Mouse (Mus musculus) liver, embryonic 14.5 days (tissue): ENCODE data around the gene Pgbd5. TPM values are rescaled to one million over a fixed set of nuclear protein-coding genes. Genes with fewer than 3 reads are reported as not detected.

Experiments
- ATAC-seq: fragments of 200-750 bp; cut with Nextera tagmentation; 2 replicates; pipeline ENCODE4 v1.8.0; 2017; ENCODE audit warnings: moderate number of reproducible peaks, mild to moderate bottlenecking, moderate library complexity; ENCODE audit not compliant: insufficient read depth
- DNase-seq, 3 experiments: peaks; one replicate each; pipeline ENCODE4 v3.0.0-alpha.2; 2012 to 2013; ENCODE audit warnings: low read depth in 3 of 3, low spot score in 3 of 3
- H3K27ac ChIP-seq: fragments of 300-500 bp; sonication (generic); 2 replicates; pipeline ENCODE4 v1.5.1; 2014; ENCODE audit warnings: moderate library complexity, mild to moderate bottlenecking, control low read depth, inconsistent platforms
- H3K27me3 ChIP-seq: fragments of 300-500 bp; sonication (generic); 2 replicates; pipeline ENCODE4 v1.6.1; 2014; ENCODE audit warnings: mild to moderate bottlenecking, low read length, moderate library complexity; ENCODE audit not compliant: control insufficient read depth, insufficient read depth
- H3K36me3 ChIP-seq: fragments of 300-500 bp; sonication (generic); replicated peaks from 2 replicates; pipeline ENCODE4 v1.6.1; 2014; ENCODE audit warnings: low read depth; ENCODE audit not compliant: control insufficient read depth, insufficient read depth
- H3K4me1 ChIP-seq, 2 experiments: fragments of 200-500 bp in 1 of 2; fragments of 300-500 bp in 1 of 2; sonication (generic) in 1 of 2; replicated peaks; 2 replicates each; pipeline ENCODE4 v1.6.1; 2012 to 2014; ENCODE audit warnings: antibody characterized with exemption in 1 of 2, inconsistent platforms in 1 of 2, low read length in 1 of 2; ENCODE audit not compliant: control insufficient read depth in 2 of 2, insufficient read depth in 2 of 2
- H3K4me2 ChIP-seq: fragments of 300-500 bp; sonication (generic); 2 replicates; pipeline ENCODE4 v1.6.1; 2014; ENCODE audit warnings: low read depth, mild to moderate bottlenecking, control low read depth, moderate library complexity
- H3K4me3 ChIP-seq, 2 experiments: fragments of 200-500 bp in 1 of 2; fragments of 300-500 bp in 1 of 2; sonication (generic) in 1 of 2; 2 replicates each; pipeline ENCODE4 v1.5.1; 2012 to 2014; ENCODE audit warnings: low read depth in 2 of 2, low read length in 2 of 2, mild to moderate bottlenecking in 2 of 2, control low read depth in 1 of 2, inconsistent platforms in 1 of 2, moderate library complexity in 1 of 2; ENCODE audit not compliant: insufficient read depth in 1 of 2
- H3K9ac ChIP-seq: fragments of 300-500 bp; sonication (generic); replicated peaks from 2 replicates; pipeline ENCODE4 v1.6.1; 2014; ENCODE audit warnings: mild to moderate bottlenecking, control low read depth, moderate library complexity
- H3K9me3 ChIP-seq: fragments of 300-500 bp; sonication (generic); 2 replicates; pipeline ENCODE4 v1.6.1; 2016; ENCODE audit warnings: low read length, mixed read lengths; ENCODE audit not compliant: control insufficient read depth
- CTCF ChIP-seq: IDR thresholded peaks from 2 replicates; pipeline ENCODE4 v1.5.1; 2016; ENCODE audit warnings: antibody characterized with exemption, low read depth, control low read depth
- EP300 ChIP-seq: IDR thresholded peaks from 2 replicates; pipeline ENCODE4 v1.6.1; 2016; ENCODE audit warnings: antibody characterized with exemption, low read depth
- WGBS: fragments of 180-500 bp; shearing (Covaris S2); extraction: QIAGEN DNeasy Blood & Tissue Kit; methylation state at CpG from one replicate; pipeline ENCODE4 v1.1.7; 2014; ENCODE audit not compliant: insufficient replicate concordance; 5-methylcytosine and 5-hydroxymethylcytosine counted together
- polyA plus RNA-seq, 2 experiments: library from polyadenylated mRNA; depleted of rRNA in 1 of 2; stranded (reverse) in 1 of 2; unstranded in 1 of 2; fragments of >200 nt; fragmentation: Nextera tagmentation in 1 of 2; extraction: Ambion mirVana in 1 of 2; gene quantifications; 2 replicates each; pipeline versions ENCODE4 v1.2.1 to v1.2.3; 2012 to 2014

Pgbd5 gene
- 0.14 and 0.18 TPM in 2 replicates for polyA plus RNA-seq (2012; rRNA removed)
- 0.08 and 0.15 TPM in 2 replicates for polyA plus RNA-seq (2014; fragmentation: Nextera tagmentation; extraction: Ambion mirVana)

DNA sequence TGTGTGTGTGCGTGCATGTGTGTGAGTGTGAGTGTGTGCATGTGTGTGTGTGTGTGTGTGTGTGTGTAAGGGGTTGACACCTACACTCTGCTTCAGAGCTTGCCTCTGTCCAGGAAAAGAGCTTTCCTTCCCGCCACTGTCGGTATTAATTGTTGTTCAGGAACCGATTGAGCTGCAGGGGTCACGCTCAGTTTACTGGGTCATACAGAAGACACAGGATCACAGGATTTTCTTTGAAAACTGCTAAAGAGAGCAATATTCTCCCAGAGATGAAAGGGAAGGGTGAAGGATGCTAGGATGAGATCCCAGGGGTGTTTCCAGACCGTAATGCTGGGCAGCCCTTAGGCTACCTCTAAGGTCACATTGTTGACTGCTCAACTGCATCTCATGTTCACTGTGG is at the start of gene Pgbd5:
TSS of gene Pgbd5 (minus strand) at position 101 of the 400 bp plus-strand sequence.
- no peak within 1 kb of the TSS for H3K27ac ChIP-seq
- TF ChIP-seq EP300: no peak
- TF ChIP-seq CTCF: no peak
- WGBS: 70% methylated on average over 6 of the region's 6 CpGs

GRCm38 (mm10) chr8:124483356-124484115 is 44.1 kb upstream of the Pgbd5 start:
- WGBS: 56% methylated on average over 7 of the region's 7 CpGs
- no peak overlapping the region for H3K4me3 ChIP-seq
- no peaks in the 10 kb centered on the region for H3K36me3 ChIP-seq
- ATAC-seq (no peak), DNase-seq (no peak)
- H3K9me3 ChIP-seq: no peaks in the 10 kb centered on the region
- H3K27ac ChIP-seq: no peak overlapping the region
- no peak for TF ChIP-seq EP300
- TF ChIP-seq CTCF: peak; percentile 62
- H3K4me1 ChIP-seq: no peaks in the 10 kb centered on the region
- no peak overlapping the region for H3K9ac ChIP-seq
- H3K27me3 ChIP-seq: no peaks in the 10 kb centered on the region
- no peak overlapping the region for H3K4me2 ChIP-seq

More for the DNA sequence above, at the start of gene Pgbd5:
- Histone ChIP-seq H3K27me3 (no peaks in the 10 kb centered on the region; the same call in 1 of the 2 replicates), H3K9ac (no peak within 1 kb of the TSS), H3K4me3 (no peak within 1 kb of the TSS), H3K9me3 (no peaks in the 10 kb centered on the region), H3K4me2 (no peak within 1 kb of the TSS), H3K36me3 (no peaks in the 10 kb centered on the region), H3K4me1 (no peaks in the 10 kb centered on the region)
- DNase-seq: no peak
- no peak for ATAC-seq

DNA sequence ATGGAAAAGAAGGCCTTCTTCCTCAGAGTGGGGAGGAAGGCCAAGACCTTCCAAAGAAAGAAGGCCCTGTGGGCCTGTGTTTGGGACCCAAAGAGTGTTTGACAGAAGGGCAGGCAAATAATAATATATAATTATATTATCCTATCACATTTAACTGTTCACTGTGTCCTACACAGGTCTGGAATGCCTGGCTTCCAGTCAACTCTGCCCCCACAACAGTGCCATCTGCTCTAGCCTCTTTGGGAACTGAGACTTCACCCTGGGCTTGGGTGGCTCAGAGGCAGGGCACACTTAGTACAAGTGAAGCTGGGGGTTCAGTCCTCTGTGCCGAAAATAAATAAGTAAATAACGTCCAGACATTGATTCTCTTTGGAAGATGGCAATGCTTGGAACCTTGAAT is 43.3 kb upstream of the Pgbd5 start:
- DNase-seq (no peak), ATAC-seq (no peak)
- Histone ChIP-seq H3K36me3 (no peaks in the 10 kb centered on the region), H3K27me3 (no peaks in the 10 kb centered on the region), H3K4me2 (no peak overlapping the region), H3K4me3 (no peak overlapping the region), H3K9me3 (no peaks in the 10 kb centered on the region), H3K4me1 (no peaks in the 10 kb centered on the region), H3K9ac (no peak overlapping the region), H3K27ac (no peak overlapping the region)
- WGBS: 58% methylated on average over 2 of the region's 2 CpGs
- TF ChIP-seq EP300 (no peak), CTCF (no peak)

- no peak for TF ChIP-seq CTCF
- TF ChIP-seq EP300: no peak
- H3K9ac ChIP-seq: no peak overlapping the region
- H3K4me1 ChIP-seq: no peaks in the 10 kb centered on the region
- no peaks in the 10 kb centered on the region for H3K9me3 ChIP-seq
- 62% methylated on average over 8 of the region's 8 CpGs for WGBS
- H3K27ac ChIP-seq: no peak overlapping the region
- DNase-seq (no peak), ATAC-seq (no peak)
- H3K27me3 ChIP-seq: no peaks in the 10 kb centered on the region
- no peaks in the 10 kb centered on the region for H3K36me3 ChIP-seq
- H3K4me3 ChIP-seq: no peak overlapping the region
- H3K4me2 ChIP-seq: no peak overlapping the region
These were observed 40.9 kb upstream of the Pgbd5 start for GRCm38 (mm10) chr8:124480321-124480720.

GRCm38 (mm10) chr8:124479251-124479650 is 39.8 kb upstream of the Pgbd5 start:
- H3K4me1 ChIP-seq: no peaks in the 10 kb centered on the region
- H3K36me3 ChIP-seq: no peaks in the 10 kb centered on the region
- no peak overlapping the region for H3K4me3 ChIP-seq
- no peaks in the 10 kb centered on the region for H3K9me3 ChIP-seq
- H3K27ac ChIP-seq: no peak overlapping the region
- no peaks in the 10 kb centered on the region for H3K27me3 ChIP-seq
- no peak overlapping the region for H3K9ac ChIP-seq
- TF ChIP-seq EP300 (no peak), CTCF (no peak)
- ATAC-seq: no peak
- 52% methylated on average over 3 of the region's 3 CpGs for WGBS
- H3K4me2 ChIP-seq: no peak overlapping the region
- DNase-seq: no peak
